Mouse (Mus musculus) gastrocnemius, adult 8-10 months (tissue): ENCODE measurements around the gene Maml1. TPM values are rescaled to one million over a fixed set of nuclear protein-coding genes. Genes with fewer than 3 reads are reported as not detected.

ENCODE experiments used
- microRNA-seq: library from miRNA; unstranded; fragments of <30 nt; microRNA quantifications from one replicate; pipeline ENCODE4 v1.2.0, GENCODE M21; 2022
- total RNA-seq, 4 experiments: library from RNA; stranded (reverse); gene quantifications; 2 replicates each; pipeline ENCODE4 v1.2.4; 2022

Maml1 gene
- total RNA-seq, 4 experiments from 2014 or later: 4.7 to 5.9 (median 5.4) TPM

Small RNA genes within 50 kb of the gene (microRNA-seq; reads per million reads assigned to microRNA genes)
- gene Mir6919: not detected

Other genes starting within 250 kb of the Maml1 start
- 10 to 100 TPM; 22.3 to 28.2 (median 23.1) TPM for gene Tbc1d9b, start 160.9 kb downstream of the Maml1 start, total RNA-seq
- gene Mrnip, start 117.9 kb downstream of the Maml1 start, total RNA-seq: 1 to 10 TPM; 2.4 to 2.9 (median 2.6) TPM
- gene Sqstm1, start 81.5 kb downstream of the Maml1 start, total RNA-seq: 100 to 1,000 TPM; 494 to 615 (median 543) TPM
- 10 to 100 TPM; 40.4 to 49.2 (median 44.9) TPM for gene Mgat4b, start 81.4 kb downstream of the Maml1 start, total RNA-seq
- 1 to 10 TPM; 1.2 to 3.1 (median 2.4) TPM for gene Ltc4s, start 53.7 kb downstream of the Maml1 start, total RNA-seq
- gene Canx, start 33.4 kb upstream of the Maml1 start, total RNA-seq: 100 to 1,000 TPM; 104 to 122 (median 111) TPM
- not detected for gene Cby3, start 62.2 kb upstream of the Maml1 start, total RNA-seq
- gene Hnrnph1, start 84.7 kb upstream of the Maml1 start, total RNA-seq: 10 to 100 TPM; 63.8 to 91.3 (median 74.6) TPM
- gene Rufy1, start 138.8 kb upstream of the Maml1 start, total RNA-seq: 10 to 100 TPM; 21.2 to 24.9 (median 22.0) TPM